Comparison of ENCODE assay signal across 22 mouse cellular contexts in genomic region chr17:72959497-72960039, GRCm38 (mm10). TPM values are rescaled to one million over a fixed set of nuclear protein-coding genes. Genes with fewer than 3 reads are reported as not detected.
DNase-seq lines count a peak whose midpoint lies in the region; ATAC-seq and TF ChIP-seq lines count a peak whose summit lies in the region.
"Had no signal": no experiment of that assay in that cellular context is flagged by ENCODE, and none has a peak within 500 bp of the region (broad histone marks: within the 10 kb centered on the region; RNA-seq: fewer than 3 reads in every experiment).

No protein-coding gene starts in this region.

- no peaks in the 10 kb centered on the region for H3K36me3 ChIP-seq in midbrain, embryonic 11.5 days (ENCODE audit: control insufficient read depth, insufficient read depth, low read length)
- H3K36me3 ChIP-seq in midbrain, embryonic 13.5 days, result no peaks in the 10 kb centered on the region
- no peaks in the 10 kb centered on the region for H3K36me3 ChIP-seq in myocyte (ENCODE audit: control insufficient read depth, insufficient read depth)
- H3K36me3 ChIP-seq: embryonic facial prominence, embryonic 13.5 days; heart, embryonic 10.5 days; hindbrain, embryonic 10.5 days had no signal

- peak; percentile 10 for DNase-seq in midbrain, embryonic 11.5 days (ENCODE audit: low spot score, missing footprints)
- DNase-seq in 3T3-L1 (ENCODE audit: low read depth, low spot score) (peak; percentile 86), NIH3T3 (ENCODE audit: low read depth) (peak; percentile 66)
- DNase-seq in adrenal gland, postnatal 25 days, result no peak
- no peak for DNase-seq in heart, postnatal 25 days (ENCODE audit: low spot score)
- DNase-seq: adrenal gland, adult 8-10 months; cerebellum, adult 11-12 months; cerebellum, adult 9-10 months; cerebellum, postnatal 25 days; forebrain, postnatal 0 days; gastrocnemius, postnatal 36 days; heart, adult 18-20 months; heart, postnatal 10 days had no signal

- H3K27me3 ChIP-seq in midbrain, embryonic 11.5 days (ENCODE audit: control insufficient read depth, insufficient read depth, low read length), result no peaks in the 10 kb centered on the region
- H3K27me3 ChIP-seq in midbrain, embryonic 13.5 days, result no peaks in the 10 kb centered on the region
- H3K27me3 ChIP-seq in myocyte (ENCODE audit: control insufficient read depth, insufficient read depth, insufficient read length), result no peaks in the 10 kb centered on the region
- H3K27me3 ChIP-seq: CH12.LX; embryonic facial prominence, embryonic 13.5 days; forebrain, embryonic 13.5 days had no signal

- intact Hi-C loops in heart, postnatal 25 days (cut with DNase I), result no loop called here

- H3K9ac ChIP-seq in midbrain, embryonic 11.5 days (ENCODE audit: low read length), result no peak overlapping the region
- H3K9ac ChIP-seq in midbrain, embryonic 13.5 days (replicated peaks), result no peak overlapping the region
- H3K9ac ChIP-seq: embryonic facial prominence, embryonic 13.5 days; forebrain, embryonic 13.5 days; forebrain, postnatal 0 days; hindbrain, embryonic 14.5 days had no signal

- no peak overlapping the region for H3K4me2 ChIP-seq in midbrain, embryonic 11.5 days
- no peak overlapping the region for H3K4me2 ChIP-seq in midbrain, embryonic 13.5 days (replicated peaks)
- peak overlapping the region; percentile 54 for H3K4me2 ChIP-seq in myocyte (ENCODE audit: low read depth)
- H3K4me2 ChIP-seq: embryonic facial prominence, embryonic 13.5 days; forebrain, embryonic 13.5 days; hindbrain, embryonic 14.5 days had no signal

- ATAC-seq in midbrain, embryonic 11.5 days (ENCODE audit: low FRiP score), result no peak
- no peak for ATAC-seq in midbrain, embryonic 13.5 days
- ATAC-seq: forebrain, embryonic 13.5 days; forebrain, postnatal 0 days; intestine, embryonic 16.5 days had no signal

- TF ChIP-seq POLR2A in myocyte (IDR thresholded peaks at IDR 0.05; ENCODE audit: insufficient read length, low read depth), result no peak

- no peak overlapping the region for H3K27ac ChIP-seq in midbrain, embryonic 11.5 days (ENCODE audit: low read depth, low read length)
- no peak overlapping the region for H3K27ac ChIP-seq in midbrain, embryonic 13.5 days
- H3K27ac ChIP-seq: embryonic facial prominence, embryonic 13.5 days; forebrain, embryonic 13.5 days; hindbrain, embryonic 10.5 days; hindbrain, embryonic 14.5 days had no signal

- no peaks in the 10 kb centered on the region for H3K4me1 ChIP-seq in midbrain, embryonic 11.5 days (ENCODE audit: control insufficient read depth, insufficient read depth, low read length)
- no peaks in the 10 kb centered on the region for H3K4me1 ChIP-seq in midbrain, embryonic 13.5 days (replicated peaks)
- H3K4me1 ChIP-seq: forebrain, embryonic 13.5 days had no signal

- 70% methylated on average over 5 of the region's 5 CpGs for WGBS in midbrain, embryonic 11.5 days
- 79% methylated on average over 5 of the region's 5 CpGs for WGBS in midbrain, embryonic 13.5 days

- H3K9me3 ChIP-seq in midbrain, embryonic 11.5 days (ENCODE audit: control insufficient read depth, low read length), result no peaks in the 10 kb centered on the region
- H3K9me3 ChIP-seq in midbrain, embryonic 13.5 days, result no peaks in the 10 kb centered on the region
- H3K9me3 ChIP-seq: embryonic facial prominence, embryonic 13.5 days; forebrain, embryonic 13.5 days; heart, embryonic 10.5 days; hindbrain, embryonic 10.5 days had no signal

- no peak overlapping the region for H3ac ChIP-seq in myocyte (ENCODE audit: control insufficient read depth, insufficient read length)

- H3K79me2 ChIP-seq in myocyte (ENCODE audit: control insufficient read depth, insufficient read depth), result no peaks in the 10 kb centered on the region

- H3K4me3 ChIP-seq in midbrain, embryonic 11.5 days (ENCODE audit: low read depth, low read length), result no peak overlapping the region
- no peak overlapping the region for H3K4me3 ChIP-seq in midbrain, embryonic 13.5 days (replicated peaks)
- no peak overlapping the region for H3K4me3 ChIP-seq in myocyte
- H3K4me3 ChIP-seq: embryonic facial prominence, embryonic 13.5 days; forebrain, embryonic 13.5 days; heart, embryonic 10.5 days; hindbrain, embryonic 10.5 days had no signal

TF ChIP-seq in myocyte, 11 proteins besides CTCF, POLR2A, EP300 and RAD21:
- no peak for TF ChIP-seq TCF12 (IDR thresholded peaks at IDR 0.05; ENCODE audit: insufficient read depth, poor library complexity, severe bottlenecking)
- no peak for TF ChIP-seq E2F4 (IDR thresholded peaks at IDR 0.05; ENCODE audit: insufficient read depth)
- TF ChIP-seq SRF (IDR thresholded peaks at IDR 0.05; ENCODE audit: control insufficient read depth, insufficient read length, low read depth), result no peak
- TF ChIP-seq USF1 (IDR thresholded peaks at IDR 0.05; ENCODE audit: low read depth), result no peak
- no peak for TF ChIP-seq CEBPB (IDR thresholded peaks at IDR 0.05; ENCODE audit: insufficient read depth, poor library complexity, severe bottlenecking)
- no peak for TF ChIP-seq MYOG (IDR thresholded peaks at IDR 0.05; ENCODE audit: control insufficient read depth in 1 of 3, insufficient read depth in 1 of 3, insufficient read length in 2 of 3, low read depth in 2 of 3)
- no peak for TF ChIP-seq MAX (IDR thresholded peaks at IDR 0.05; ENCODE audit: low read depth)
- no peak for TF ChIP-seq TCF3 (IDR thresholded peaks at IDR 0.05; ENCODE audit: insufficient read length, low read depth)
- TF ChIP-seq REST (IDR thresholded peaks at IDR 0.05; ENCODE audit: insufficient read depth, insufficient read length), result no peak
- no peak for TF ChIP-seq POLR2AphosphoS2 (IDR thresholded peaks at IDR 0.05; ENCODE audit: insufficient read length, low read depth)
- TF ChIP-seq MYOD1 (IDR thresholded peaks at IDR 0.05; ENCODE audit: control insufficient read depth in 1 of 3, insufficient read length in 2 of 3, low read depth in 2 of 3), result no peak

RNA-seq across cellular contexts. Expression of gene Lbh, which starts 41.5 kb away (rescaled TPM):
- polyA plus RNA-seq in midbrain, embryonic 11.5 days (2014; fragmentation: Nextera tagmentation; extraction: Ambion mirVana), result 5.1 and 5.3 TPM in 2 replicates
- 6.3 and 7.0 TPM in 2 replicates for polyA plus RNA-seq in midbrain, embryonic 13.5 days (2015; fragmentation: Nextera tagmentation; extraction: Ambion mirVana)
- 29.8 TPM for polyA plus RNA-seq in myocyte (2012; fragmentation: generic; extraction: Trizol)
- total RNA-seq in adrenal gland, postnatal 25 days (2021), result 24.9 and 26.2 TPM in 2 replicates
- total RNA-seq in heart, postnatal 25 days (2021), result 100 to 1,000 TPM; 390 to 430 TPM

Comparison
In these comparisons a context has a peak if more than half of its experiments do, and no peak if none do; other contexts are left out.
1. DNase-seq: peak in midbrain, embryonic 11.5 days (single experiment), 3T3-L1 (single experiment) and NIH3T3 (single experiment); none in adrenal gland, postnatal 25 days (single experiment) and heart, postnatal 25 days (single experiment).